Mouse (Mus musculus) left cerebral cortex, postnatal 36 days (tissue): Measurements from ENCODE around the gene Ptprf. TPM values are rescaled to one million over a fixed set of nuclear protein-coding genes. Genes with fewer than 3 reads are reported as not detected.

Experiments used
- DNase-seq, 2 experiments: peaks; one replicate each; pipeline ENCODE4 v3.0.0; 2021 to 2022; ENCODE audit warnings: low spot score in 2 of 2, mixed read lengths in 1 of 2
- intact Hi-C: fragments of 180-260 bp; cut with DNase I; formaldehyde crosslinking; loops from one replicate; pipeline ENCODE4 v1.15.1; 2025
- total RNA-seq, 2 experiments: library from RNA; stranded (reverse); gene quantifications; 2 replicates each; pipeline ENCODE4 v1.2.3; 2021

Gene Ptprf
- 100 to 1,000 TPM; 118 to 126 TPM for total RNA-seq

DNA sequence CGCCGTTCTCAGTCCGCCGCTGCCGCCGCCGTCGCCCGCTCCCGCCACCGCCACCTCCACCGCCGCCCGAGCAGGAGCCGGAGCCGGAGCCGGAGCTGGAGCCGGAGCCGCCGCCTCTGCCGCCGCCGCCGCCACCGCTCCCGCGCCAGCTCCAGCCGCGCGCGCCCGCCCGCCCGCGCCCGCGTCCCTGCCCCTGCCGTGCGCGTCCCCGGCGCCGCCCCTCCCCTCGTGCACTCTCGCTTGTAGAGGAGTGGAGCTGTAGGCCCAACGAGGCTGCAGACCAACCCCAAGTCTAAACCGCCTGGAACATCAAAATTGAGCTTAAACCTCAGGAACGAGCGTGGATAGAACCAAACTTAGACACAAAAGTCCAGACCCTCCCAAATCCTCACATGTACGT lies at the start of gene Ptprf:
Ptprf (minus strand) TSS at position 175 of the 400 bp plus-strand sequence.
- intact Hi-C loops, result loop anchor here (10.0 kb wide), 1 partner anchor 376 kb away; the partner anchor contains the start of gene Ipo13
- DNase-seq, result peak; percentile 72 to 74

DNA sequence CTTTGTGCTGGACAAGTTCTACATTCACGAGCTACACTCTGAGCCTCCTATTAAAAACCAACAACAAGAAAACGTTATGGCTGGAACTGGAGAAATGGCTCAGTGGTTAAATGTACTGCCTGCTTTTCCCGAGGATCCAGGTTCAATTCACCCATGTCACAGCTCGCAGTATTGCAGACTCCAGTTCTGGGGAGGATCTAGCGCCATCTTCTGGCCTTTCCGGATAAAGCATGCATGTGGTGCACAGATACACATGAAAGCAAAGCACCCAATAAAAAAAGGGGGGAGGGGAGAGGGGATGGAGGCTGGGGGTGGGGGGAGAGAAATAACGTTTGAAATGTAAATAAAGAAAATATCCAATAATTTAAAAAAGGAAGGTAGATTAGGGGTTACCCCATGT lies 45.5 kb upstream of the Ptprf start:
- intact Hi-C loops, result no loop called here
- no peak for DNase-seq

DNA sequence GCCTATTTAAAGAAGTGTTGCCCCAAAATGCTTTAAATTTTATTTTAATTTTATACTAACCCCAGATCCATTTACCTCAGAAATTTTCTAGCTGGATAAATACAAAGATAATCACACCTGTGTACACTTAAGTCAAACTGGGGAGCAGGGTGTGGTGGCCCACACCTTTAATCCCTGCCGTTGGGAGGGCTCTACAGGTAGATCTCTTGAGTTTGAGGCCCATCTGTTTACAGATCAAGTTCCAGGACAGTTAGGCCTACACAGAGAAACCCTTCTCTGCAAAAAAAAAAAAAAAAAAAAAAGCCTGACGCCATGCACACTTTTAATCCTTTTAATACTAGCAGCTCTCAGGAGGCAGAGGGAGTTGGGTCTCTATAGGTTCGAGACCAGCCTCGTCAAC lies 44.8 kb upstream of the Ptprf start:
- no peak for DNase-seq
- intact Hi-C loops, result no loop called here

DNA sequence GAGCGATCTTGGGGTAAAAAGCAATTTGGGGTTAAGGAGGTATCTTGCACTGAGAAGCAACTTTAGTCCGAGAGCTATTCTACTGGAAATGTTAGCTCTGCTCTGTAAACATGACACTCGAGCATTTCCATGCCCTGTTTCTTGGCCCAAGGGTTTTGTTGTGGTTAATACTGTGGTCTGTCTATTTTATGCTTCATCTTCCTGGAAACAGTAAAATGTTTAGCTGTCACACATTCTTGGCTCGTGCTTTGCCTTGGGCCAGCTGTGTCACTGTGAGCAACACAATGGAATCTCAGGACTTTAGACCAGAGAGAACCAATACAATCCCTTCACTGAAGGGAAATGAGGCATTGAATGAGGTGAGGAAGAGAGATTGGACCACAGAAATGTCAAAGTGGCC lies 40.6 kb upstream of the Ptprf start:
- no peak for DNase-seq
- intact Hi-C loops, result no loop called here

DNA sequence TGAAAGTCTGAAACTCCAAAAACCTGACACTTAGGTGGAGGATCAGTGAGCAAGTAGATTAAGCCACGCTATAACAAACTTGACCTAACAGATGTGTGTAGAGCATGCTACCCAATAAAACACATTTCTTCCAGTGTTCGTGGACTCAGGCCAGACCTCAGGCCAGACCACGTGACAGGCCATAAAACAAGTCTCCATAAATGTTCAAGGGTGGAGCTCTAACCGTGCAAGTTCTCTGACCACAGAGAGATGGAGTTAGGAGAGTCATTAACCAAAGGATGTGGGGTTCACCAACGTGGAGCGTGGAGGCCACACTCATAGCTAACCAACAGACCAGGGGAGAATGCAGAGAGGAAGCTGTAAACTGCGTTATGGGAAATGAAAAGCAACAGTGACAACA lies 35.3 kb upstream of the Ptprf start:
- intact Hi-C loops, result no loop called here
- DNase-seq, result no peak

DNA sequence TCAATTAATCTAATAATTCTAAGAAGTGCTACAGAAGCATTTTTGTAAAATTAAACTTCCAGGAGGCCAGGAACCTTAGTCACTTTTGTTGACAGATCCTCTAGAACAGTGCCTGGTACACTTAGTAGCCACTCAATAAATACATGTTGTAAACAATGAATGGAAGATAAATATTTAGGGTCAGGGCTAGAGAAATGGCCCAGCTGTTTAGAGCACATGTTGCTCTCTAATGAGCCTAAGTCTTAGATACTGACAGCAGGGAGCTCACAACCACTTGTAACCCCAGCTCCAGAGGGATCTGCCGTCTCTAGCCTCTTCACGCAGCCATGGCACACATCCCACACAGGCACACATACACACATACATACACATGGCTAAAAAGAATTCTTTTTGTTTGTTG lies 29.4 kb upstream of the Ptprf start:
- intact Hi-C loops, result no loop called here
- DNase-seq, result no peak

DNA sequence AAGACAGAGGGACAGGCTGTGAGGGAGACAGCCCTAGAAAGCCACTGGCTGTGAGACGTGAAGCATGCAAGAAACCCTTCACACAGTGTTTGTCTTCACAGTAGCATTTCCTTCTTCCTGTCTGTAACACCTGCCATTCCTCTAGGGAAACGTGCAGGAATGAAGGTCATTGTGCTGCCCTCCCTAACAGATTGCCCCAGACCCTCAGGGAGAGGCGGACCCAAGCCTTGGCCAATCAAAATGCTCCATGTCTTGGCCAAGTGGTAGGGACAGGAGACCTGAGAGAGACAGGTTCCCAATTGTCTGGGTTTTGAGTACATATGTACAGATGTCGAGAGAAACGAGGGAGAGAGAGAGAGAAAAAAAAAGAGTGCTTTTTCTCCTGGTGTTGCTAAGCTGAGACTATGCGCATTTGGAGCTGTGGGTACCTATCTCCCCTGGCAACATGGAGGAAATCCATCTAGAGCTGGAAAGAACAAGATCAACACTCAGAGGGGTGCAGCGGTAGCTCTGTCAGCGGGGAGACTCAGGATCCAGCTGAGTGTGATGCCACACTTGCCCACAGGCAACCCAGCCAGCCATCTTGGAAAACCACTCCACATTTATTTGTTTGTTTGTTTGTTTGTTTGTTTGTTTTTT lies 28.6 kb upstream of the Ptprf start:
- intact Hi-C loops, result no loop called here
- no peak for DNase-seq

DNA sequence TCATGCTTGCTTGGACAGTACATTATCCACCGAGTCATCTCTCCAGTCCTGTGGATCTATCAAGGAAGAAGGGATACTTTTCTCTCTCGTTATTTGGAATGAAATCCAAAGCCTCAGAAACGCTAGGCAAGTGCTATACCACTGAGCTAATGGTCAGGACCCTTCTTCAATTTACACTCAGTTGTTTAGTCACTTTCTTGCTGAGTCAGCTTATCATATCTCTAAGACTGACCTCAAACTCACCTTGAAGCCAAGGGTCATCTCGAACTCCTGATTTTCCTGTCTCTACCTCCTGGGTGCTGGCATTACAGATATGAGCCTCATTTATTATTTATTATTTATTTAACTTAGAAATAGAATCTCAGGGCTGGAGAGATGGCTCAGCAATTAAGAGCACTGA lies 25.5 kb upstream of the Ptprf start:
- no peak for DNase-seq
- intact Hi-C loops, result no loop called here

DNA sequence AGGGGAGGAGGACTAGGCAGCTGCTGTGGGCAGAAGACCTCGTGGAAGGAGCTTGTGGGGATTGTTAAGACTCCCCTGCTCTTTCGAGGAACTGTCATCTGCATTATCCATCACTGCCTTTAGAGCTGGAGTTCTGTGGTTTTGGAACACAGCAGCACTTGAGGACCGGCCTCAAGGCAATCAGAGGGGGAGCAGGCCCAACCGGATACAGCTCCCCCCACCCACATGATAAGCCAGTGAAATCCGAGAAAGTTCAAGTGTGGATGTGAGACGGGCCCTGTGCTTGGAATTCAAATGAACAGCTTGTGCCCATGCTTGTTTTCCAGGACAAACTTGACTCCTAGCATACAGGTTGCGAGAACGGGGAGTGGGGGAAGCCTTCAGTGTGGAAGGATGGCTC lies 24.1 kb upstream of the Ptprf start:
- intact Hi-C loops, result no loop called here
- DNase-seq, result no peak

DNA sequence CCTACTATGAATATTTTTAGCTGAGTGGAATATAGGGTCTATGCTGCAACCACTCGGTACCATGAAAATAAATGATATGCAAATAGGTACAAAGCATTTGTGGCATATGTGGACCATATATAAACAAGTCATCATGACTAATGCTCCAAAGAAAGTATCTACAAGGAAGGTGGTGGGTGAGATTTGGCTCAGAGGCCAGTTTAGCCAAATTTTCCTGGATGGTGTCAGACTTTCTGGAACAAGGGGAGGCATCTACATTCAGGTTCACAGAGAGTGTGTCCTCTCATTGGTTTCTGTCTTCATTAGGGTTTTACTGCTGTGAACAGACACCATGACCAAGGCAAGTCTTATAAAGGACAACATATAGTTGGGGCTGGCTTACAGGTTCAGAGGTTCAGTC lies 19.3 kb upstream of the Ptprf start:
- intact Hi-C loops, result no loop called here
- no peak for DNase-seq

DNA sequence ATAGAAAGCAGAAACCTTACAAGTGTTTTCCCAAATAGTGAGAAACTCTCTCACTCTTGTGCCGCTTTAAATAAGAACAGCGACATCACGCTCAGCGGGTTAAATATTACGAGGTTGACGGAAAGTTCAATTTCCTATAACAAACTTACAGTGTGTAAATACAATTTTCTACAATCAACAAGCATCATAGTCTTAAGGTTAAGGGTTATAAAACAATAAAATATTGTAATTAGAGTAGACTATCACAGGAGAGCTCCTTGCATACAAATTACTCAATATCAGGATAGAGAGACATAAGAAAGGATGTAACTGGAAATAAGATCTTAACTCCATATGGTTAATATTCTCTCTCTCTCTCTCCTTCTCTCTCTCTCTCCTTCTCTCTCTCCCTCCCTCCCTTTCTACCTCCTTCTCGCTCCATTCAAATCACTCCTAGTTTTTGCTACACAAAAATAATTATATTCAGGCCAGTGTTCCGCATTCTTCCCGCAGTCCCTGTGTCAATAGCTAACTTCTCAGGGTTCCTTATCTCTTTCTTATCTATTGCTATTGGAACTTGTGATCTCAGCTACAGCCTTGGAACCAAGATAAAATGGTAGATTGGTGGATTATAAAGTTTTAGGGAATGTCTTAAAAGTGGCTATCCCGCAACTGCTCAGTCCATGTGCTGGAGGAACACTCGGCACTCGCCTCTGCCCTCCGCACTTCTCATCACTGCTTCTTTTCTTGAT lies 16.5 kb upstream of the Ptprf start:
- no peak for DNase-seq
- intact Hi-C loops, result no loop called here

DNA sequence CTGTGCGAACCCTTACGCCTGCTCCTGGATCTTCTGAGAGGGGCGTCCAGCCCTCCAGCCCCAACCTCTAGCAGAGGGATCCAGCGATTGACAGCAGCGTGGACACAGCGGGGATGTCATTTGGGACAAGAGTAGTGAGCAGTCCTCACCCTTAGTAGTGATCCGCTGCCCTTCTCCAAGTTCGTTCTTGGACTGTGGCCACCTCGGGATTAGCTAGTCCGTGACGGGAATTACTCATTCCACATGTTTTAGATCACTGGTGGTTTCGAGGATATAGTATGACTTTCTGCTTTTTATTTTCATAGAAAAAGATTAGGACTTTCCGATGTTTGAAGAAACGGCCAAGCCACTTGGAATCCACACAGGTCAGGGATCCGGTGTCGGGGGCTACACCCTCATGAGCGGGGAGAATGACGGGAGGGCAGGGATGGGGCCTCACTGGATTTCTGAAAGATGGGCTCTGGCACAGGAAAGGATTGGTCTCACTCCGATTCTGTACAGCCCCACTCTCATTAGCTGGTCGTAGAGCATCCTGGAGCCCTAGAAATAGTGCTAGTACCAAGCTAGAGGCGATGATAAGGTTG lies 15.0 kb upstream of the Ptprf start:
- intact Hi-C loops, result no loop called here
- no peak for DNase-seq

DNA sequence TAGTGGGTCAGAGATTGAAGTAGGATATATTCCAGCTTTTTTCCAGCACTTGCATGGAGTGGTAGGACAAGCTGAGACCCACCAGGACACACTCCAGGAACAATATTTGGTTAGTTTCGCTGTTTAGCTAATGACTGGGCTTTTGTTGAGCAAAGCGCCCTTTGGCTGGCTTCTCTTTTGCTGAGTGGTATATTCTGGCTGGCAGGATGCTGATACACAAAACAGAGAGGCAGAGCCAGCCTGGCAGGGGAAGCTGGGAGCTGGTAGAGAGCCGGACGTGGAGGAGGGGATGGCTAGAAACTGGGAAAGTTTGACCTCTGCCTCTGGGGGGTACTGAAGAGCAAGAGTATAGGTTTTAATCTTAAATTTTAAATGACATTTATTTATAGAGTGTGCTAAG lies 13.8 kb upstream of the Ptprf start:
- intact Hi-C loops, result no loop called here
- DNase-seq, result no peak

DNA sequence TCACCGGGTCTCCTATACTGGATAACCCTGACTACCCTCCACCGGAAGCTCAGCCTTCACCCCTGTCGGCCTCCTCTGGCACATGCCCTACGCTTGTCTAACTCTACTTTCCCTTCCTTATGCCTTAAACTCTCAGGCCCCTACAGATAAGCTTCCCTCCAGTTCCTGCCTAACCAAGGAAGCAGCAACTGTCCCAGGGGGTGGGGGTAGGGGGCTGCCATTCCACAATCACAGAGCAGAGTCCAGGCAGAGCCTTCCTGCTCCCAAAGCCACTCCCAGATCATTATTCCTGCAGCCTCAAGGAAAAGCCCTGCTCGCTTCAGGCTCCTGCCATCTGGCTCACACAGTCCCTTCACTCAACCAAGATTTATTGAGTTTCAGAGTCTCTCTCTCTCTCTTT lies 6.6 kb upstream of the Ptprf start:
- intact Hi-C loops, result loop anchor here (10.0 kb wide), 1 partner anchor 383 kb away; the partner anchor contains the start of gene Ipo13
- no peak for DNase-seq

DNA sequence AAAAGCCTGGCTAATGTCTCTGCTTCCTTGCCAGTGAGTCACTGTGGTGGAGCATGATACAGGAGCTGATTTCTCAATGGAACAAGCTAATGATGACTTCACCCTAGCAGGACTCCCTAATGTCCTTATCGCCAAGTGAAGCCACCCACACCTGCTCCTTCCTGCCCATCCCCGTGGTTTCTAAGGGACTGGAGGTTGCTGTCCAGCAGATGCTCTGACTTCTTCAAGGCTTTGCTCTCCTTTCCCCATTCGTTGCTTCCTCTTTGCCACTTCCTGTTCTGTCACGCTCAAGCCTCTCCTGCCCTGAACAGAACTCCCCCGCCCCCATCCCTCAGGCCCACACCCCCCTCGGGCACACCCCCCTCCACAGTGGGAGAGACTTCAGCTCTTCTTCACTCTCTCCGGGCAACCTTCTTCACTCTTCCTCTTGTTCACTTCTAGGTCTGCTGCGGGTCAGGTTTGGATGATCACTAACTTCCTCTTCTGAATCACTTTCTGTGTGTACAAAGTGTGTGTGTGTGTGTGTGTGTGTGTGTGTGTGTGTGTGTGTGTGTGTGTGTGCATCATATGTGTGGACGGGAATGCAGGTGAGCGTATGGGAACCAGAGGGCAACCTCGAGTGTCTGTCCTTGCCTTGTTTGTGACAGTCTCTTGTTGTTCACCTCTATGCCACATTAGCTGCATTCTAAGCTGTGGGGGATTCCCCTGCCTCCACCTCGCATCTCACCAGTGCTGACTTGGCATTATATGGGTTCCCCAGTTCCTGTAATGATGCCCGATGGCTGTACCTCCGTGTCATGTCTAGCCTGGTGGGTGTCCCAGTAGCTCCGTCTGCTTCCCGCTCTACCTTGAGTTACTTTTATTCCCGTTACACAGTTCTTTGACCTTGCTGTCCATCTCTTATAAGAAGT lies 4.7 kb upstream of the Ptprf start:
- intact Hi-C loops, result loop anchor here (10.0 kb wide), 1 partner anchor 381 kb away; the partner anchor contains the start of gene Ipo13
- DNase-seq, result no peak

DNA sequence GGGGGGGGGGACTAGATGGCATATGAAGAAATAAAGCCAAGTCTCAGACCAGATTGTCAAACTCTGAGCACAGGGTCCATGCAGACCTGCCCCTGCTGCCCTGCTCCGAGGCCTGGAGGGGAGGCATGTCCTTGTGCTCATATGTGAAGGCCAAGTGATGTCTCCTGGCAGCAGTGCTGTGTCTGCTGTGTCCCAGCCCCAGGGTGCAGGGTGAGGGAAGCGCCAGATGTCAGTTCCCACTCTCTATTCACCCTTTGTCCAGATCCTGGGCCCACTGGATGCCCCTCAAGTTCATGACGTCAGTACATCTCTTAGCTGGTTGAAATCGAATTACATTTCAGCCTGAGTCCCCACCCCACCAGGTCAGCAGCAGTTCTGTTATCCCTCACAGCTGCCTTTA lies 3.6 kb upstream of the Ptprf start:
- intact Hi-C loops, result loop anchor here (10.0 kb wide), 1 partner anchor 380 kb away; the partner anchor contains the start of gene Ipo13

DNA sequence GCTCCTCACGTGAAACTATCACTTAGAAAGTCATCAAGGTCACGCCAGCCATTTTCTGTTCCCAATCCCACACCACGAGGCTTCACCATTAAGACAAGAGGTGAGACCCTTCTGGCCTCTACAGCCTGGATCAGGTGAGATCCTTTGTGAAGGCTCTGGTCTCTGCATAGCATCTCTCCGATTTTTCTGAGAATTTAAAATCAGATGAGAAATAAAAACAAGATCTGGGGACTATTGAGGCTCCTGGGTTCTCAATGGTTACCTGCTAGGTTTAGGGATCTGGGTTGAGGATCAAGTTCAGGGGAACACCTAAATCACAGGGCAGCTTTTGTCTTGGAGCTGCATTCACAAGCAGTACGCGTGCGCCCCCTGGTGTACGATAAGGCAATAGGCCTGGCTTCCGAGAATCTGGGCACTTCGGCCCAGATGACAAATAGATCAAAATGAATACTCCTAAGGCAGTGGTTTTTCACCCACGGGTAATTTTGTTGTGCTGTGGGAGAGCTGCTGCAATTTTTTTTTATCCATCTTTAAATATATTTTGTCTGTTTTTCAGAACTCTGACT lies 1.6 kb upstream of the Ptprf start:
- DNase-seq, result peak; percentile 59 to 70
- intact Hi-C loops, result loop anchor here (2.0 to 10.0 kb wide), 3 partner anchors 76 to 378 kb away; partner anchors contain the start of gene Ipo13

More for the DNA sequence above, 3.6 kb upstream of the Ptprf start:
- no peak for DNase-seq

DNA sequence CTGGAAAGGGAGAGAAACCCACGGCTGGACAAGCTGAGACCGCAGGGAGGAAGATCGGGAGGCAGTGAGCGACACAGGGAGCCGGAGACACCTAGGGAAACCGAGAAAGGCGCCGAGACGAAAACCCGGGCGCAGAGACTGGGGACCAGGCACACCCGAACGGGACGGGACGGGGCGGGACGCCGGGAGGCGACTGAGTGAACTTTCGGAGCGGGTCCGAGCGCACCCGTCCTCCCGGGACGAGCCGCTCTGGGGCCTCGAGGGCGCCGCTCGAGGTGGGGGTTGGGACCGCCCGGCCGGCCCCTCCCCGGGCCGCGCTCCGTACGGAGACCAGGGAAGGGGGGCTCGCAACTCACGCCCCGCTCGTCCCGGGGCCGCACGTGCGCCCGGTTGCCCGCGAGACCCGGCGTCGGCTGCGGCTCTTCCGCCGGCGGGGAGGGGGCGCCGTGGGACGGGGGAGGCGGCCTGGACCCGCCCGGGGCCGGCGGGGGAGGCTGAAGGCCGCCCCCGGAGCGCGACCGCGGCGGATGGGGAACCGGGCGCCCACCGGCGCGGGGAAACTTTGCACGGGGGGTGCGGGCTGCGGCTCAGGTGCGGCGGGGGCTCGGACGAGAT lies 682 bp downstream of the Ptprf start:
- intact Hi-C loops, result loop anchor here (10.0 kb wide), 1 partner anchor 376 kb away; the partner anchor contains the start of gene Ipo13
- peak; percentile 36 to 47 for DNase-seq

DNA sequence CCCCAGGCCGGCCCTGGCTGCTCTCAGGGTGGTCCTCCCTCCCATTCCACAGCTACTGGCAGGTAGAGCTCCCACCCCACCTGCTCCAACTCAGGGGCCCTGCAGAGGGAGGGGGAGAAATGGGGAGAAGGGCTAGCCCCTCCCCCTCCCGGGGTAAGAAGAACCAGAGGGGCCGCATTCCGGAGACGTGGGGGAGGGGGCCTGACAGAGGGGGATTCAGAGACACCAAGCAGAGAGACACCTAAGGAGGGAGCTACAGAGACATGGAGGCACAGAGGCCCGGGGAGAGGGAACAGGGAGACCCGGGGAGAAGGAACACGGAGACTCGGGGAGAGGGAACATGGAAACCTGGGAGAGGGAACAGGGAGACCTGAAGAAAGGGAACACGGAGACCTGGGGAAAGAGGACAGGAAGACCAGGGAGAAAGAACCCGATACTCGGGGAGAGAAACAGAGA lies 1.2 kb downstream of the Ptprf start:
- intact Hi-C loops, result loop anchor here (10.0 kb wide), 1 partner anchor 375 kb away; the partner anchor contains the start of gene Ipo13
- DNase-seq, result no peak
